Mouse (Mus musculus) liver, embryonic 14.5 days (tissue): ENCODE results near the gene Socs4. TPM values are rescaled to one million over a fixed set of nuclear protein-coding genes. Genes with fewer than 3 reads are reported as not detected.

Experiments used
- ATAC-seq: fragments of 200-750 bp; cut with Nextera tagmentation; 2 replicates; pipeline ENCODE4 v1.8.0; 2017; ENCODE audit warnings: moderate number of reproducible peaks, mild to moderate bottlenecking, moderate library complexity; ENCODE audit not compliant: insufficient read depth
- DNase-seq, 3 experiments: peaks; one replicate each; pipeline ENCODE4 v3.0.0-alpha.2; 2012 to 2013; ENCODE audit warnings: low read depth in 3 of 3, low spot score in 3 of 3
- H3K27ac ChIP-seq: fragments of 300-500 bp; sonication (generic); 2 replicates; pipeline ENCODE4 v1.5.1; 2014; ENCODE audit warnings: moderate library complexity, mild to moderate bottlenecking, control low read depth, inconsistent platforms
- H3K27me3 ChIP-seq: fragments of 300-500 bp; sonication (generic); 2 replicates; pipeline ENCODE4 v1.6.1; 2014; ENCODE audit warnings: mild to moderate bottlenecking, low read length, moderate library complexity; ENCODE audit not compliant: control insufficient read depth, insufficient read depth
- H3K36me3 ChIP-seq: fragments of 300-500 bp; sonication (generic); replicated peaks from 2 replicates; pipeline ENCODE4 v1.6.1; 2014; ENCODE audit warnings: low read depth; ENCODE audit not compliant: control insufficient read depth, insufficient read depth
- H3K4me1 ChIP-seq, 2 experiments: fragments of 200-500 bp in 1 of 2; fragments of 300-500 bp in 1 of 2; sonication (generic) in 1 of 2; replicated peaks; 2 replicates each; pipeline ENCODE4 v1.6.1; 2012 to 2014; ENCODE audit warnings: antibody characterized with exemption in 1 of 2, inconsistent platforms in 1 of 2, low read length in 1 of 2; ENCODE audit not compliant: control insufficient read depth in 2 of 2, insufficient read depth in 2 of 2
- H3K4me2 ChIP-seq: fragments of 300-500 bp; sonication (generic); 2 replicates; pipeline ENCODE4 v1.6.1; 2014; ENCODE audit warnings: low read depth, mild to moderate bottlenecking, control low read depth, moderate library complexity
- H3K4me3 ChIP-seq, 2 experiments: fragments of 200-500 bp in 1 of 2; fragments of 300-500 bp in 1 of 2; sonication (generic) in 1 of 2; 2 replicates each; pipeline ENCODE4 v1.5.1; 2012 to 2014; ENCODE audit warnings: low read depth in 2 of 2, low read length in 2 of 2, mild to moderate bottlenecking in 2 of 2, control low read depth in 1 of 2, inconsistent platforms in 1 of 2, moderate library complexity in 1 of 2; ENCODE audit not compliant: insufficient read depth in 1 of 2
- H3K9ac ChIP-seq: fragments of 300-500 bp; sonication (generic); replicated peaks from 2 replicates; pipeline ENCODE4 v1.6.1; 2014; ENCODE audit warnings: mild to moderate bottlenecking, control low read depth, moderate library complexity
- H3K9me3 ChIP-seq: fragments of 300-500 bp; sonication (generic); 2 replicates; pipeline ENCODE4 v1.6.1; 2016; ENCODE audit warnings: low read length, mixed read lengths; ENCODE audit not compliant: control insufficient read depth
- CTCF ChIP-seq: IDR thresholded peaks from 2 replicates; pipeline ENCODE4 v1.5.1; 2016; ENCODE audit warnings: antibody characterized with exemption, low read depth, control low read depth
- EP300 ChIP-seq: IDR thresholded peaks from 2 replicates; pipeline ENCODE4 v1.6.1; 2016; ENCODE audit warnings: antibody characterized with exemption, low read depth
- WGBS: fragments of 180-500 bp; shearing (Covaris S2); extraction: QIAGEN DNeasy Blood & Tissue Kit; methylation state at CpG from one replicate; pipeline ENCODE4 v1.1.7; 2014; ENCODE audit not compliant: insufficient replicate concordance; 5-methylcytosine and 5-hydroxymethylcytosine counted together
- polyA plus RNA-seq, 2 experiments: library from polyadenylated mRNA; depleted of rRNA in 1 of 2; stranded (reverse) in 1 of 2; unstranded in 1 of 2; fragments of >200 nt; fragmentation: Nextera tagmentation in 1 of 2; extraction: Ambion mirVana in 1 of 2; gene quantifications; 2 replicates each; pipeline versions ENCODE4 v1.2.1 to v1.2.3; 2012 to 2014

Gene Socs4
- polyA plus RNA-seq, 2 experiments: 3.0 to 5.2 TPM

GRCm38 (mm10) chr14:47327347-47327746 lies 50.6 kb downstream of the Socs4 start:
- no peaks in the 10 kb centered on the region for H3K9me3 ChIP-seq
- no peak for ATAC-seq
- H3K27me3 ChIP-seq: no peaks in the 10 kb centered on the region
- no peak for DNase-seq
- TF ChIP-seq CTCF (no peak), EP300 (no peak)
- 71% methylated on average over 5 of the region's 5 CpGs for WGBS
- H3K4me1 ChIP-seq: peaks cover 3% of the 10 kb centered on the region in 2 experiments; a peak in 2 of 4 replicates
- no peak overlapping the region for H3K27ac ChIP-seq
- no peak overlapping the region for H3K4me3 ChIP-seq
- no peak overlapping the region for H3K4me2 ChIP-seq
- H3K9ac ChIP-seq: no peak overlapping the region
- H3K36me3 ChIP-seq: no peaks in the 10 kb centered on the region; the same call in 1 of the 2 replicates

DNA sequence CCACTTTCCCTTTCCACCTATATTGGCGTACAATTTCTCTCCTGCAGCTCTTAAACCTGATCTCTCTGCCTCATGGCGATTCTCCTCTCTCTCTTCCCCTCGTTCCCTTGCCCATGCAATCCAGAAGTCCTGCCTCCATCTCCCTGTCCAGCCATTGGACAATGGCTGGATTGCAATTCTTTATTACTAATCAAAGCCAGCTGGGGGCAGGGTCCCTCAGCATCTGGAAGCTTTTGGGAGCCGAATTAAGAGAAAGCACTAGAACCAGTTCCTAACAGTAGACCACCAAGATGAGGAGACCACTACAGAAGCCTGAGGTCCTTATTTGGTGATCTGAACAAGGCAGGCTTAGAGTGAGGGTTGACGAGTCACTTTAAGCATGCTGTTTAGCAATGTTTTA lies 55.2 kb downstream of the Socs4 start:
- 62% methylated on average over 5 of the region's 5 CpGs for WGBS
- no peak overlapping the region for H3K4me2 ChIP-seq
- H3K9ac ChIP-seq: no peak overlapping the region
- no peaks in the 10 kb centered on the region; a peak in 1 of 4 replicates for H3K4me1 ChIP-seq
- no peak overlapping the region for H3K27ac ChIP-seq
- no peaks in the 10 kb centered on the region for H3K9me3 ChIP-seq
- no peak for DNase-seq
- H3K4me3 ChIP-seq: no peak overlapping the region
- H3K36me3 ChIP-seq: no peaks in the 10 kb centered on the region
- ATAC-seq: no peak
- no peaks in the 10 kb centered on the region for H3K27me3 ChIP-seq
- TF ChIP-seq CTCF (no peak), EP300 (no peak)

GRCm38 (mm10) chr14:47334819-47335218 lies 58.1 kb downstream of the Socs4 start:
- no peak overlapping the region for H3K9ac ChIP-seq
- H3K27me3 ChIP-seq: no peaks in the 10 kb centered on the region
- no peaks in the 10 kb centered on the region for H3K9me3 ChIP-seq
- peak; percentile 85 for TF ChIP-seq CTCF
- no peak for TF ChIP-seq EP300
- H3K4me3 ChIP-seq: no peak overlapping the region
- WGBS: 79% methylated on average over 4 of the region's 4 CpGs
- H3K4me1 ChIP-seq: no peaks in the 10 kb centered on the region; a peak in 1 of 4 replicates
- H3K27ac ChIP-seq: no peak overlapping the region
- H3K4me2 ChIP-seq: no peak overlapping the region
- DNase-seq (peak in 2 of 3 experiments; percentile 14 to 20), ATAC-seq (no peak)
- no peaks in the 10 kb centered on the region for H3K36me3 ChIP-seq

DNA sequence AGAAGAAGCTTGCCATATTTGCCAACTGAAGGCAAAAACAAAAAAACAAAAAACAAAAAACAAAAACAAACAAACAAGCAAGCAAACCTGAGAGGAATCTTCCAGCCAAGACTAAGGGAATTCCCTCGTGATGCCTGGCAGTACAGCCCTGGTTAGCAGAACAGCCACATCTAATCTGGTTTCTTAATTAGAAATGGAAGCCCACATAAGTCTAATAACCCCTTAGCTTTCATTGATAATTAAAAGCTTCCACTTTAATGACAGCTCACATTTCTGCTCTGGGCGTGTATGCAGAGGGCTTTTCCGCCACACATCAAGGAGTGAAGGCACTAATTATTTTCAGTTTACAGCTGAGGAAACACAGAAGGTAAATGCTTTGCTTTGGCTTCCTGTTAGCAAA lies 58.6 kb downstream of the Socs4 start:
- no peaks in the 10 kb centered on the region for H3K27me3 ChIP-seq
- H3K36me3 ChIP-seq: no peaks in the 10 kb centered on the region
- 77% methylated on average over 3 of the region's 3 CpGs for WGBS
- H3K9me3 ChIP-seq: no peaks in the 10 kb centered on the region
- DNase-seq (no peak), ATAC-seq (no peak)
- no peak for TF ChIP-seq EP300
- no peak for TF ChIP-seq CTCF
- H3K9ac ChIP-seq: no peak overlapping the region
- H3K4me3 ChIP-seq: no peak overlapping the region
- H3K4me2 ChIP-seq: no peak overlapping the region
- H3K27ac ChIP-seq: no peak overlapping the region
- no peaks in the 10 kb centered on the region; a peak in 1 of 4 replicates for H3K4me1 ChIP-seq

DNA sequence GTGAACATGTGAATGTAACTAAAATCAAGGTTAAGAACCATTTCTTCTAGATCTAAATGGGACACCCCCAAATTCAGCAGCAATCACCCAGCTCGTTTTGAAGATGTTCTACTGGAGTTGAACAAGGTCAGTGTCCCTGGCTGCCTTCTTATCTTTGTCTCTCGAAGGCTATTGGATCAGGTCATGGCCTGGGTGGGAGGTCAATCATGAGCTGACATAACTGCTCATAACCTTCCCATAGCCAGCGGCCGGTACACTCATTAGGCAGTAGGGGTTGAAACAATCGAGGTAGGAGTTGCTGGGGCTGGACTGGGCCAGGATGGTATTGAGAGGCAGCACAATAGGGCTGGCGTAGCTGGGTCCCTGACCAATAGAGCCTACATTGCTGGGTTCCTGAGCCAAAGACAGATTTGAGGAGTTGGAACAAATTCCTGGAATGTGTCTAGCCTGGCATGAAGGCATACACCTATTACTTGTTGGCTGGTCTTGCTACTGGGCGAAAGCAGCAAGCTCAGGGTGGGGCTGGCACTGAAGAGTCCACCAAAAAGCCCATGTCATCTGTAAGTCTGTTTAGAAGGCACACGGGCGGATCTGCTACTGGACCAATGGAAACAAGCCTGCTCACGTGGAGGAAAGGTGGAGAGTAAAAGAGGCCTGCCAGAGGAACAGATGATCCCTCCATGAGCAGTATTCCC lies 63.6 kb downstream of the Socs4 start:
- Histone ChIP-seq H3K9ac (no peak overlapping the region), H3K4me3 (no peak overlapping the region), H3K36me3 (no peaks in the 10 kb centered on the region), H3K4me2 (no peak overlapping the region), H3K27ac (no peak overlapping the region), H3K27me3 (no peaks in the 10 kb centered on the region), H3K9me3 (no peaks in the 10 kb centered on the region), H3K4me1 (no peaks in the 10 kb centered on the region; a peak in 1 of 4 replicates)
- TF ChIP-seq CTCF: no peak
- TF ChIP-seq EP300: no peak
- DNase-seq: no peak
- 71% methylated on average over 10 of the region's 10 CpGs for WGBS
- ATAC-seq: no peak
